Mouse (Mus musculus) liver, embryonic 14.5 days (tissue): ENCODE measurements at regions not wholly inside any gene's neighbourhood (a gene's known extent, or its start where the extent isn't known, plus 50 kb on each side); places are given as distances from the start of the nearest gene placed in this dataset.

Source experiments
- CTCF ChIP-seq: IDR thresholded peaks from 2 replicates; pipeline ENCODE4 v1.5.1; 2016; ENCODE audit warnings: antibody characterized with exemption, low read depth, control low read depth
- EP300 ChIP-seq: IDR thresholded peaks from 2 replicates; pipeline ENCODE4 v1.6.1; 2016; ENCODE audit warnings: antibody characterized with exemption, low read depth

DNA sequence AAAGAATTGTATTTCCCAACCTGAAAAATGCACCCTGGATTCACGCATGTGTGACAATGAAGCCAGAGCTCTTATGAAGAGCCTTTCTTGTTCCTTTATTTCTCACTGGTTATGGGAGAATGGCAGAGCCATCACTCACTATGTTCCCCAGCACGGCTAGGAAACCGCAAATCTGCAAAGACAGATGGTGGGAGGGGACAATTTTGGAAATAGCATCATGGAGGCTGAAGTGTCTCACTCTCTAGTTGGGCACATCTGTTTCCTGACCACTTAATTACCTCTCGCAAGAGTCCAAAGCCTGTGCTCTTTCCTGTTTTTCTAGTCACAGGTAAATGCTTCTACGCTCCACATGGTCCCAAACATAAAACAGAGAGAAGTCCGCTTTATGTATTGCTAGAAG is 245.6 kb downstream of the Hivep2 start:
- TF ChIP-seq CTCF, result no peak
- no peak for TF ChIP-seq EP300
